Mouse (Mus musculus) thymus, adult 2 months (tissue): Measurements from ENCODE around the gene Plppr2.

ENCODE experiments used
- CTCF ChIP-seq: fragments of 200-500 bp; IDR thresholded peaks from 2 replicates; pipeline ENCODE4 v1.5.1; 2012; ENCODE audit warnings: mild to moderate bottlenecking, control low read depth, low read length, moderate library complexity, borderline replicate concordance; ENCODE audit not compliant: control insufficient read depth, poor library complexity, insufficient read depth; ENCODE audit errors: extremely low read depth
- POLR2A ChIP-seq: fragments of 200-500 bp; IDR thresholded peaks from 2 replicates; pipeline ENCODE4 v1.6.1; 2012; ENCODE audit warnings: mild to moderate bottlenecking, low read length, control low read depth, moderate library complexity; ENCODE audit not compliant: control insufficient read depth, poor library complexity, insufficient read depth; ENCODE audit errors: extremely low read depth

GRCm38 (mm10) chr9:21938234-21938855, 1.5 kb downstream of the Plppr2 start:
- TF ChIP-seq CTCF (no peak), POLR2A (no peak)
